In the genomic region with DNA sequence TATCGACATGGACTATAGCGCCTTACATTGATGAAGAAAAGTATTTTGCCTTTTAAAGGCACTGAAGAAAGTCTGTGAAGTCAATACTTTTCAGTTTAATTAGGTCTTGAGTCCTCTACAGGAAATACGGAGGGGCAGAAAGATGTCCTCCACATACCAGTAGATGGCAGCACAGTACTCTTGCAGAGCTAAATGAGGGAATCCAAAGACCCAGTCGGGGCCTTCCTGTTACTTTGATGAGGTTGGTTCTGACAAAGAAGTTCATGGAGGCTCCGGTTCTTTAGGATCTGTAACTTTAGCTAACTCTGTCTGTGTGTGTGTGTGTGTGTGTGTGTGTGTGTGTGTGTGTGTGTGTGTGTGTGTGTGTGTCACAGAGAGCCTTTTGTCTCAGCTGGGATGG, we compare ENCODE assay signal across 7 mouse cellular contexts. TPM values are rescaled to one million over a fixed set of nuclear protein-coding genes. Genes with fewer than 3 reads are reported as not detected.
DNase-seq lines count a peak whose midpoint lies in the region; ATAC-seq and TF ChIP-seq lines count a peak whose summit lies in the region.

No protein-coding gene starts in this region.

- DNase-seq in CD4-positive helper T cell, adult 2 months (ENCODE audit: low read depth, low spot score) = peak; percentile 86
- peak; percentile 91 for DNase-seq in NIH3T3 (ENCODE audit: low read depth)
- DNase-seq in cerebellum, postnatal 36 days = peak; percentile 60 to 73
- DNase-seq in kidney, adult 9 months = peak; percentile 92
- peak; percentile 60 to 70 (median 61) for DNase-seq in liver, embryonic 14.5 days (ENCODE audit: low read depth in 3 of 3, low spot score in 3 of 3)

- H3K36me3 ChIP-seq in liver, embryonic 14.5 days (replicated peaks; ENCODE audit: control insufficient read depth, insufficient read depth, low read depth) = no peaks in the 10 kb centered on the region
- H3K36me3 ChIP-seq in neural tube, embryonic 13.5 days = no peaks in the 10 kb centered on the region

- H3K9ac ChIP-seq in liver, embryonic 14.5 days (replicated peaks) = no peak overlapping the region
- no peak overlapping the region for H3K9ac ChIP-seq in neural tube, embryonic 13.5 days

- ATAC-seq in granulocyte monocyte progenitor cell, adult 5-6 weeks (replicated peaks; ENCODE audit: poor library complexity, severe bottlenecking) = peak; percentile 29; the same call in 1 of the 2 replicates
- no peak for ATAC-seq in liver, embryonic 14.5 days (ENCODE audit: insufficient read depth)
- ATAC-seq in neural tube, embryonic 13.5 days (ENCODE audit: low read depth) = no peak

- WGBS in liver, embryonic 14.5 days (ENCODE audit: insufficient replicate concordance) = 5% methylated on average over 5 of the region's 5 CpGs
- 9% methylated on average over 5 of the region's 5 CpGs for WGBS in neural tube, embryonic 13.5 days

- H3K27me3 ChIP-seq in liver, embryonic 14.5 days (ENCODE audit: control insufficient read depth, insufficient read depth, low read length) = no peaks in the 10 kb centered on the region
- H3K27me3 ChIP-seq in neural tube, embryonic 13.5 days = no peaks in the 10 kb centered on the region

- H3K4me1 ChIP-seq in liver, embryonic 14.5 days (replicated peaks; ENCODE audit: control insufficient read depth in 2 of 2, insufficient read depth in 2 of 2, low read length in 1 of 2) = peaks cover 11 to 21% of the 10 kb centered on the region in 2 experiments
- peaks cover 32% of the 10 kb centered on the region for H3K4me1 ChIP-seq in neural tube, embryonic 13.5 days (replicated peaks)

- H3K27ac ChIP-seq in liver, embryonic 14.5 days = no peak overlapping the region
- H3K27ac ChIP-seq in neural tube, embryonic 13.5 days (replicated peaks) = no peak overlapping the region

- H3K4me3 ChIP-seq in liver, embryonic 14.5 days (ENCODE audit: insufficient read depth in 1 of 2, low read depth in 2 of 2, low read length in 2 of 2) = no peak overlapping the region
- no peak overlapping the region for H3K4me3 ChIP-seq in neural tube, embryonic 13.5 days

- H3K4me2 ChIP-seq in liver, embryonic 14.5 days (ENCODE audit: low read depth) = no peak overlapping the region
- H3K4me2 ChIP-seq in neural tube, embryonic 13.5 days = peak overlapping the region; percentile 72

- H3K9me3 ChIP-seq in liver, embryonic 14.5 days (ENCODE audit: control insufficient read depth, low read length) = no peaks in the 10 kb centered on the region
- no peaks in the 10 kb centered on the region for H3K9me3 ChIP-seq in neural tube, embryonic 13.5 days

- TF ChIP-seq CTCF in liver, embryonic 14.5 days (IDR thresholded peaks at IDR 0.05; ENCODE audit: low read depth) = peak; percentile 83

- no peak for TF ChIP-seq EP300 in liver, embryonic 14.5 days (IDR thresholded peaks at IDR 0.05; ENCODE audit: low read depth)

RNA-seq across cellular contexts. Expression of gene Fam214b, which starts 1.2 kb away (rescaled TPM):
- total RNA-seq in granulocyte monocyte progenitor cell, adult 5-6 weeks (2014; fragmentation: Nextera tagmentation) = 2.9 and 5.1 TPM in 2 replicates
- total RNA-seq in granulocyte monocyte progenitor cell, adult 5-6 weeks (2017) = 2.1 and 5.8 TPM in 2 replicates
- 22.2 and 25.8 TPM in 2 replicates for polyA plus RNA-seq in liver, embryonic 14.5 days (2012; rRNA removed)
- 16.9 and 20.9 TPM in 2 replicates for polyA plus RNA-seq in liver, embryonic 14.5 days (2014; fragmentation: Nextera tagmentation; extraction: Ambion mirVana)
- polyA plus RNA-seq in neural tube, embryonic 13.5 days (2015; fragmentation: Nextera tagmentation; extraction: Ambion mirVana) = 28.4 and 29.9 TPM in 2 replicates

RNA-seq across cellular contexts. Expression of gene Unc13b, which starts 11.5 kb away (rescaled TPM):
- total RNA-seq in granulocyte monocyte progenitor cell, adult 5-6 weeks (2014; fragmentation: Nextera tagmentation) = 0.13 TPM in 1 of 2 replicates, not detected in the other
- total RNA-seq in granulocyte monocyte progenitor cell, adult 5-6 weeks (2017) = 0.52 and 0.57 TPM in 2 replicates
- 0.59 and 0.73 TPM in 2 replicates for polyA plus RNA-seq in liver, embryonic 14.5 days (2012; rRNA removed)
- polyA plus RNA-seq in liver, embryonic 14.5 days (2014; fragmentation: Nextera tagmentation; extraction: Ambion mirVana) = 0.19 and 0.37 TPM in 2 replicates
- polyA plus RNA-seq in neural tube, embryonic 13.5 days (2015; fragmentation: Nextera tagmentation; extraction: Ambion mirVana) = 15.1 and 16.5 TPM in 2 replicates

RNA-seq across cellular contexts. Expression of gene Stoml2, which starts 15.7 kb away (rescaled TPM):
- 140 and 178 TPM in 2 replicates for total RNA-seq in granulocyte monocyte progenitor cell, adult 5-6 weeks (2014; fragmentation: Nextera tagmentation)
- total RNA-seq in granulocyte monocyte progenitor cell, adult 5-6 weeks (2017) = 130 and 143 TPM in 2 replicates
- 55.8 and 83.2 TPM in 2 replicates for polyA plus RNA-seq in liver, embryonic 14.5 days (2012; rRNA removed)
- polyA plus RNA-seq in liver, embryonic 14.5 days (2014; fragmentation: Nextera tagmentation; extraction: Ambion mirVana) = 200 and 229 TPM in 2 replicates
- 224 and 235 TPM in 2 replicates for polyA plus RNA-seq in neural tube, embryonic 13.5 days (2015; fragmentation: Nextera tagmentation; extraction: Ambion mirVana)

RNA-seq across cellular contexts. Expression of gene Pigo, which starts 21.6 kb away (rescaled TPM):
- total RNA-seq in granulocyte monocyte progenitor cell, adult 5-6 weeks (2014; fragmentation: Nextera tagmentation) = 15.6 and 15.8 TPM in 2 replicates
- total RNA-seq in granulocyte monocyte progenitor cell, adult 5-6 weeks (2017) = 5.8 and 10.8 TPM in 2 replicates
- polyA plus RNA-seq in liver, embryonic 14.5 days (2012; rRNA removed) = 9.2 and 10.4 TPM in 2 replicates
- 8.3 and 11.0 TPM in 2 replicates for polyA plus RNA-seq in liver, embryonic 14.5 days (2014; fragmentation: Nextera tagmentation; extraction: Ambion mirVana)
- 22.4 and 23.3 TPM in 2 replicates for polyA plus RNA-seq in neural tube, embryonic 13.5 days (2015; fragmentation: Nextera tagmentation; extraction: Ambion mirVana)

RNA-seq across cellular contexts. Expression of gene Fancg, which starts 36.9 kb away (rescaled TPM):
- 19.9 and 29.0 TPM in 2 replicates for total RNA-seq in granulocyte monocyte progenitor cell, adult 5-6 weeks (2014; fragmentation: Nextera tagmentation)
- total RNA-seq in granulocyte monocyte progenitor cell, adult 5-6 weeks (2017) = 18.7 and 21.8 TPM in 2 replicates
- polyA plus RNA-seq in liver, embryonic 14.5 days (2012; rRNA removed) = 8.2 and 9.9 TPM in 2 replicates
- 8.3 and 10.0 TPM in 2 replicates for polyA plus RNA-seq in liver, embryonic 14.5 days (2014; fragmentation: Nextera tagmentation; extraction: Ambion mirVana)
- 19.9 and 20.4 TPM in 2 replicates for polyA plus RNA-seq in neural tube, embryonic 13.5 days (2015; fragmentation: Nextera tagmentation; extraction: Ambion mirVana)
